Comparison of ENCODE assay signal across 27 mouse cellular contexts in the genomic region with DNA sequence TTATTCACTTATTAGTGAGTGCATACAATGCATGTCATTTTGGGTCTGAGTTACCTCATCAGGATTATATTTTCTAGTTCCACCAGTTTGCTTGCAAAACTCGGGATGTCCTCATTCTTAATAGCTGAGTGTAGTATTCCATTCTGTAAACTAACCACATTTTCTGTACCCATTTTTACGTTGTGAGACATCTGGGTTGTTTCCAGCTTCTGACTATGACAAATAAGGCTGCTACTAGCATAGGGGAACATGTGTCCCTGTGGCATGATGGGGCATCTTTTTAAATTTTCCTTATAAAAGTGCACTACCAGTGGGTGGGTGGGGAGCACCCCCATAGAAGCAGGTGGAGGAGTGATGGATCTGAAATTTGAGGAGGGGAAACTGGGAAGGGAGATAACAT.
"Had no signal": no experiment of that assay in that cellular context is flagged by ENCODE, and none has a peak within 500 bp of the region (broad histone marks: within the 10 kb centered on the region; RNA-seq: fewer than 3 reads in every experiment).

No protein-coding gene starts in this region.

- H3K27me3 ChIP-seq: limb, embryonic 12.5 days; limb, embryonic 13.5 days; limb, embryonic 15.5 days; liver, embryonic 12.5 days; liver, embryonic 13.5 days; liver, embryonic 15.5 days; lung, embryonic 15.5 days; megakaryocyte, embryonic 14.5 days; midbrain, embryonic 12.5 days; midbrain, embryonic 13.5 days; midbrain, embryonic 15.5 days had no signal

- H3K9me3 ChIP-seq: limb, embryonic 10.5 days; limb, embryonic 12.5 days; limb, embryonic 13.5 days; limb, embryonic 15.5 days; liver, embryonic 12.5 days; liver, embryonic 13.5 days; liver, embryonic 15.5 days; lung, embryonic 15.5 days; midbrain, embryonic 10.5 days; midbrain, embryonic 12.5 days; midbrain, embryonic 13.5 days; midbrain, embryonic 15.5 days had no signal

- H3K36me3 ChIP-seq: limb, embryonic 10.5 days; limb, embryonic 12.5 days; limb, embryonic 13.5 days; limb, embryonic 15.5 days; liver, embryonic 12.5 days; liver, embryonic 13.5 days; liver, embryonic 15.5 days; lung, embryonic 15.5 days; midbrain, embryonic 10.5 days; midbrain, embryonic 12.5 days; midbrain, embryonic 13.5 days; midbrain, embryonic 15.5 days had no signal

- H3K4me3 ChIP-seq: limb, embryonic 10.5 days; limb, embryonic 12.5 days; limb, embryonic 13.5 days; limb, embryonic 15.5 days; liver, embryonic 12.5 days; liver, embryonic 13.5 days; liver, embryonic 15.5 days; lung, embryonic 15.5 days; megakaryocyte, embryonic 14.5 days; midbrain, embryonic 10.5 days; midbrain, embryonic 12.5 days; midbrain, embryonic 13.5 days; midbrain, embryonic 15.5 days; myocyte had no signal

- DNase-seq: left cerebral cortex, postnatal 4 days; liver; liver, embryonic 13.5 days; liver, postnatal 0 days; lung, adult 18-20 months; lung, adult 2 months; lung, embryonic 14.5 days; lung, postnatal 10 days; lung, postnatal 14 days; lung, postnatal 36 days; lung, postnatal 4 days; midbrain, embryonic 14.5 days had no signal

- H3K27ac ChIP-seq: limb, embryonic 10.5 days; limb, embryonic 12.5 days; limb, embryonic 13.5 days; limb, embryonic 15.5 days; liver, embryonic 12.5 days; liver, embryonic 13.5 days; liver, embryonic 14.5 days; liver, embryonic 15.5 days; lung, embryonic 15.5 days; macrophage; midbrain, embryonic 10.5 days; midbrain, embryonic 12.5 days; midbrain, embryonic 13.5 days; midbrain, embryonic 15.5 days had no signal

- H3K4me1 ChIP-seq: limb, embryonic 10.5 days; limb, embryonic 12.5 days; limb, embryonic 13.5 days; limb, embryonic 15.5 days; liver, embryonic 12.5 days; liver, embryonic 13.5 days; liver, embryonic 15.5 days; lung, embryonic 15.5 days; megakaryocyte, embryonic 14.5 days; midbrain, embryonic 10.5 days; midbrain, embryonic 12.5 days; midbrain, embryonic 13.5 days; midbrain, embryonic 15.5 days had no signal
